Mouse (Mus musculus) kidney, embryonic 16.5 days (tissue): ENCODE measurements around the gene Nek8. TPM values are rescaled to one million over a fixed set of nuclear protein-coding genes. Genes with fewer than 3 reads are reported as not detected.

ENCODE experiments used
- ATAC-seq: fragments of 200-750 bp; cut with Nextera tagmentation; 2 replicates; pipeline ENCODE4 v1.8.0; 2017; ENCODE audit warnings: moderate TSS enrichment; ENCODE audit not compliant: low FRiP score, low TSS enrichment
- H3K27ac ChIP-seq: fragments of 300-500 bp; sonication (generic); 2 replicates; pipeline ENCODE4 v1.5.1; 2014; ENCODE audit warnings: low read length
- H3K27me3 ChIP-seq: fragments of 300-500 bp; sonication (generic); 2 replicates; pipeline ENCODE4 v1.6.1; 2014; ENCODE audit warnings: low read length, control low read depth, mixed read lengths; ENCODE audit not compliant: insufficient read depth
- H3K36me3 ChIP-seq: fragments of 300-500 bp; sonication (generic); 2 replicates; pipeline ENCODE4 v1.6.1; 2014; ENCODE audit warnings: low read length, control low read depth, mixed read lengths; ENCODE audit not compliant: insufficient read depth
- H3K4me1 ChIP-seq: fragments of 300-500 bp; sonication (generic); 2 replicates; pipeline ENCODE4 v1.6.1; 2014; ENCODE audit warnings: low read length, control low read depth, mixed read lengths; ENCODE audit not compliant: insufficient read depth
- H3K4me2 ChIP-seq: fragments of 300-500 bp; sonication (generic); replicated peaks from 2 replicates; pipeline ENCODE4 v1.6.1; 2014; ENCODE audit warnings: low read depth, low read length
- H3K4me3 ChIP-seq: fragments of 300-500 bp; sonication (generic); 2 replicates; pipeline ENCODE4 v1.5.1; 2014; ENCODE audit warnings: mild to moderate bottlenecking, low read length
- H3K9ac ChIP-seq: fragments of 300-500 bp; sonication (generic); replicated peaks from 2 replicates; pipeline ENCODE4 v1.6.1; 2014; ENCODE audit warnings: low read length
- H3K9me3 ChIP-seq: fragments of 300-500 bp; sonication (generic); 2 replicates; pipeline ENCODE4 v1.6.1; 2016; ENCODE audit warnings: low read length, control low read depth
- WGBS: fragments of 180-500 bp; shearing (Covaris S2); extraction: QIAGEN DNeasy Blood & Tissue Kit; methylation state at CpG from one replicate; pipeline ENCODE4 v1.1.7; 2014; 5-methylcytosine and 5-hydroxymethylcytosine counted together
- polyA plus RNA-seq: library from polyadenylated mRNA; unstranded; fragments of >200 nt; fragmentation: Nextera tagmentation; extraction: Ambion mirVana; gene quantifications from 2 replicates; pipeline ENCODE4 v1.2.1, GENCODE M21; 2015

The Nek8 gene
- polyA plus RNA-seq, 1 experiment from 2014 or later, result 29.1 TPM

- peaks cover 37% of the 10 kb centered on the region for H3K36me3 ChIP-seq
- H3K9me3 ChIP-seq, result no peaks in the 10 kb centered on the region
- H3K4me2 ChIP-seq, result no peak overlapping the region
- ATAC-seq, result no peak
- no peaks in the 10 kb centered on the region for H3K27me3 ChIP-seq
- WGBS, result 95% methylated on average over 6 of the region's 6 CpGs
- H3K9ac ChIP-seq, result no peak overlapping the region
- H3K4me1 ChIP-seq, result peaks cover 12% of the 10 kb centered on the region
- H3K4me3 ChIP-seq, result no peak overlapping the region
- H3K27ac ChIP-seq, result no peak overlapping the region
Measured at GRCm38 (mm10) chr11:78204287-78204686, 27.8 kb upstream of the Nek8 start.

- no peak overlapping the region for H3K9ac ChIP-seq
- peaks cover 19% of the 10 kb centered on the region for H3K36me3 ChIP-seq
- H3K4me1 ChIP-seq, result peaks cover 12% of the 10 kb centered on the region
- no peak overlapping the region for H3K4me3 ChIP-seq
- no peaks in the 10 kb centered on the region for H3K27me3 ChIP-seq
- H3K4me2 ChIP-seq, result no peak overlapping the region
- no peaks in the 10 kb centered on the region for H3K9me3 ChIP-seq
- H3K27ac ChIP-seq, result no peak overlapping the region
- WGBS, result 86% methylated on average over 3 of the region's 3 CpGs
- no peak for ATAC-seq
Measured at GRCm38 (mm10) chr11:78202372-78202771, 25.9 kb upstream of the Nek8 start.

GRCm38 (mm10) chr11:78195101-78195863 lies 18.8 kb upstream of the Nek8 start:
- peaks cover 16% of the 10 kb centered on the region for H3K4me1 ChIP-seq
- peak overlapping the region; percentile 75 for H3K4me2 ChIP-seq
- 69% methylated on average over 22 of the region's 23 CpGs for WGBS
- H3K9ac ChIP-seq, result peak overlapping the region; percentile 64
- peak overlapping the region; percentile 38; the same call in 1 of the 2 replicates for H3K27ac ChIP-seq
- no peaks in the 10 kb centered on the region for H3K27me3 ChIP-seq
- H3K4me3 ChIP-seq, result peak overlapping the region; percentile 61
- H3K9me3 ChIP-seq, result no peaks in the 10 kb centered on the region
- peaks cover 21% of the 10 kb centered on the region for H3K36me3 ChIP-seq
- no peak for ATAC-seq

- peak overlapping the region; percentile 58 for H3K27ac ChIP-seq
- ATAC-seq, result peak; percentile 75
Measured at GRCm38 (mm10) chr11:78194411-78195100, 18.1 kb upstream of the Nek8 start.

GRCm38 (mm10) chr11:78193113-78193512 lies 16.6 kb upstream of the Nek8 start, which contains the start of gene Proca1:
Gene Proca1 (plus strand): TSS chr11:78193392.
- peak within 1 kb of the TSS; percentile 64 for H3K9ac ChIP-seq

More at GRCm38 (mm10) chr11:78194411-78195100, 18.1 kb upstream of the Nek8 start:
- Histone ChIP-seq H3K36me3 (peaks cover 21% of the 10 kb centered on the region), H3K9ac (peak overlapping the region; percentile 64), H3K4me3 (peak overlapping the region; percentile 61), H3K4me1 (peaks cover 23% of the 10 kb centered on the region), H3K4me2 (peak overlapping the region; percentile 75), H3K27me3 (no peaks in the 10 kb centered on the region), H3K9me3 (no peaks in the 10 kb centered on the region)
- WGBS, result 2% methylated on average over 30 of the region's 30 CpGs

GRCm38 (mm10) chr11:78190041-78190440 lies 13.6 kb upstream of the Nek8 start:
- Histone ChIP-seq H3K4me2 (peak overlapping the region; percentile 58), H3K9me3 (no peaks in the 10 kb centered on the region), H3K36me3 (peaks cover 21% of the 10 kb centered on the region), H3K9ac (peak overlapping the region; percentile 96), H3K27me3 (no peaks in the 10 kb centered on the region), H3K27ac (peak overlapping the region; percentile 100), H3K4me3 (peak overlapping the region; percentile 81), H3K4me1 (peaks cover 30% of the 10 kb centered on the region)
- 42% methylated on average over 6 of the region's 6 CpGs for WGBS
- no peak for ATAC-seq

More at GRCm38 (mm10) chr11:78193113-78193512, 16.6 kb upstream of the Nek8 start, which contains the start of gene Proca1:
- Histone ChIP-seq H3K4me1 (peaks cover 23% of the 10 kb centered on the region), H3K27me3 (no peaks in the 10 kb centered on the region), H3K27ac (peak within 1 kb of the TSS; percentile 58; the same call in 1 of the 2 replicates), H3K4me2 (peak within 1 kb of the TSS; percentile 75), H3K36me3 (peaks cover 21% of the 10 kb centered on the region), H3K9me3 (no peaks in the 10 kb centered on the region), H3K4me3 (peak within 1 kb of the TSS; percentile 61)
- no peak for ATAC-seq
- 71% methylated on average over 1 of the region's 1 CpGs for WGBS

GRCm38 (mm10) chr11:78189234-78190040 lies 13.0 kb upstream of the Nek8 start:
- peak; percentile 92 for ATAC-seq
- H3K27me3 ChIP-seq, result no peaks in the 10 kb centered on the region
- peak overlapping the region; percentile 100 for H3K27ac ChIP-seq
- peak overlapping the region; percentile 81 for H3K4me3 ChIP-seq
- peaks cover 21% of the 10 kb centered on the region for H3K36me3 ChIP-seq
- H3K9me3 ChIP-seq, result no peaks in the 10 kb centered on the region
- peak overlapping the region; percentile 96 for H3K9ac ChIP-seq
- under 1% methylated on average over 42 of the region's 42 CpGs for whole genome bisulfite sequencing
- peak overlapping the region; percentile 58 for H3K4me2 ChIP-seq
- H3K4me1 ChIP-seq, result peaks cover 25% of the 10 kb centered on the region

- H3K27ac ChIP-seq, result peak within 1 kb of the TSS; percentile 100
- H3K9me3 ChIP-seq, result no peaks in the 10 kb centered on the region
- H3K4me2 ChIP-seq, result peak within 1 kb of the TSS; percentile 58
- peak within 1 kb of the TSS; percentile 81 for H3K4me3 ChIP-seq
- peak; percentile 84 for ATAC-seq
- peaks cover 27% of the 10 kb centered on the region for H3K4me1 ChIP-seq
- peak within 1 kb of the TSS; percentile 96 for H3K9ac ChIP-seq
- no peaks in the 10 kb centered on the region for H3K27me3 ChIP-seq
- WGBS, result under 1% methylated on average over 78 of the region's 80 CpGs
- H3K36me3 ChIP-seq, result peaks cover 21% of the 10 kb centered on the region
Measured at GRCm38 (mm10) chr11:78188331-78189233, 12.1 kb upstream of the Nek8 start, which contains the start of gene Rab34. Gene Rab34 (plus strand): TSS chr11:78188430.
